ENCODE assay signal across 29 mouse cellular contexts in genomic region chr19:28442161-28442560, GRCm38 (mm10).
"Had no signal": no experiment of that assay in that cellular context is flagged by ENCODE, and none has a peak within 500 bp of the region (broad histone marks: within the 10 kb centered on the region; RNA-seq: fewer than 3 reads in every experiment).

No protein-coding gene starts in this region.

- H3K36me3 ChIP-seq: heart, embryonic 10.5 days; heart, embryonic 12.5 days; heart, embryonic 13.5 days; heart, embryonic 15.5 days; hindbrain, embryonic 10.5 days; hindbrain, embryonic 12.5 days; hindbrain, embryonic 13.5 days; hindbrain, embryonic 15.5 days; intestine, embryonic 15.5 days; kidney, embryonic 15.5 days had no signal

- ATAC-seq: hindbrain, embryonic 16.5 days; hindbrain, postnatal 0 days; inflammation-experienced regulatory T-cells, adult 6 months; intestine, embryonic 15.5 days; intestine, embryonic 16.5 days; intestine, postnatal 0 days had no signal

- H3K27me3 ChIP-seq: heart, embryonic 12.5 days; heart, embryonic 13.5 days; heart, embryonic 15.5 days; hindbrain, embryonic 12.5 days; hindbrain, embryonic 13.5 days; hindbrain, embryonic 15.5 days; intestine, embryonic 15.5 days; kidney, embryonic 15.5 days had no signal

- H3K27ac ChIP-seq: heart, adult 2 months; heart, embryonic 10.5 days; heart, embryonic 13.5 days; heart, embryonic 15.5 days; hindbrain, embryonic 10.5 days; hindbrain, embryonic 12.5 days; hindbrain, embryonic 13.5 days; hindbrain, embryonic 14.5 days; hindbrain, embryonic 15.5 days; hindbrain, postnatal 0 days; intestine, embryonic 15.5 days; kidney, embryonic 15.5 days; kidney, postnatal 0 days; left cerebral cortex, adult 2 months had no signal

- H3K4me2 ChIP-seq: heart, embryonic 11.5 days; heart, embryonic 12.5 days; heart, embryonic 13.5 days; heart, embryonic 15.5 days; hindbrain, embryonic 12.5 days; hindbrain, embryonic 13.5 days; hindbrain, embryonic 14.5 days; hindbrain, embryonic 15.5 days; intestine, embryonic 15.5 days; kidney, embryonic 15.5 days had no signal

- H3K4me3 ChIP-seq: heart, adult 2 months; heart, embryonic 10.5 days; heart, embryonic 12.5 days; heart, embryonic 13.5 days; heart, embryonic 15.5 days; hindbrain, embryonic 10.5 days; hindbrain, embryonic 12.5 days; hindbrain, embryonic 13.5 days; hindbrain, embryonic 15.5 days; intestine, embryonic 15.5 days; kidney, embryonic 15.5 days; left cerebral cortex, adult 2 months had no signal

- H3K4me1 ChIP-seq: heart, embryonic 10.5 days; heart, embryonic 12.5 days; heart, embryonic 13.5 days; heart, embryonic 15.5 days; hindbrain, embryonic 10.5 days; hindbrain, embryonic 12.5 days; hindbrain, embryonic 13.5 days; hindbrain, embryonic 15.5 days; intestine, embryonic 15.5 days; kidney, embryonic 15.5 days had no signal

- DNase-seq: heart, adult 18-20 months; heart, adult 2 months; heart, postnatal 10 days; heart, postnatal 14 days; heart, postnatal 36 days; heart, postnatal 4 days; kidney, postnatal 14 days; kidney, postnatal 25 days; kidney, postnatal 4 days; layer of hippocampus, postnatal 36 days had no signal

- H3K9ac ChIP-seq: heart, embryonic 12.5 days; heart, embryonic 13.5 days; heart, embryonic 15.5 days; hindbrain, embryonic 12.5 days; hindbrain, embryonic 13.5 days; hindbrain, embryonic 14.5 days; hindbrain, embryonic 15.5 days; intestine, embryonic 15.5 days; kidney, embryonic 15.5 days had no signal

- H3K9me3 ChIP-seq: heart, embryonic 10.5 days; heart, embryonic 12.5 days; heart, embryonic 13.5 days; heart, embryonic 15.5 days; hindbrain, embryonic 10.5 days; hindbrain, embryonic 12.5 days; hindbrain, embryonic 13.5 days; hindbrain, embryonic 15.5 days; intestine, embryonic 15.5 days; kidney, embryonic 15.5 days had no signal
